Mouse (Mus musculus): ENCODE results near the gene F13a1.

DNA sequence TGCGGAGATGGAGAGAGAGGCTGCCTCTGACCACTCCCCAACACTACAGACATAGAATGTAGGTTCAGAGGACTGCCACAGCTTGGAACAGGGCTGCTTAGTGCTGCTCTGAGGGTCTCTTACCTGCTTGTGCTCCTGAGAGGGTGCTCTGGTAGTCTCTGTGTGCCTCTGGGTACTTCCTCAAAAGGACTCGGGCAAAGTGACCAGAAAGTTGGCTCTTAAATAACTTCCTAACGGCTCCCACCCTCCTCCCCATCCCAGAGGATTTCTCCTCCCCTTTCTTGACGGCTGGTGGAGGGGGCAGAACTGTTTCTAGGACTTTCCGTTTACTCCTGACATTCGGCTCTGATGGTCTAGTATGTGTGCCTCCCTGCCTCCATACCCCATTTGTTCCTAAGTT, 1.0 kb downstream of the F13a1 start:
- TF ChIP-seq GATA1 (IDR thresholded peaks at IDR 0.05; ENCODE audit: borderline replicate concordance, low read length) = no peak
- no peak for TF ChIP-seq FLI1 (IDR thresholded peaks at IDR 0.05; ENCODE audit: low read length)

All from megakaryocyte, embryonic 14.5 days (primary cell).